ENCODE assay signal across 31 mouse cellular contexts in genomic region chr1:88536308-88536707, GRCm38 (mm10). TPM values are rescaled to one million over a fixed set of nuclear protein-coding genes. Genes with fewer than 3 reads are reported as not detected.
A peak's percentile ranks its signal among the peaks of the same experiment; 100 is the strongest.
DNase-seq lines count a peak whose midpoint lies in the region; ATAC-seq and TF ChIP-seq lines count a peak whose summit lies in the region.
"Had no signal": no experiment of that assay in that cellular context is flagged by ENCODE, and none has a peak within 500 bp of the region (broad histone marks: within the 10 kb centered on the region; RNA-seq: fewer than 3 reads in every experiment).

No protein-coding gene starts in this region.

- 60% methylated on average over 1 of the region's 1 CpGs for WGBS in liver, embryonic 11.5 days
- WGBS in liver, embryonic 14.5 days (ENCODE audit: insufficient replicate concordance): 20% methylated on average over 1 of the region's 1 CpGs

- TF ChIP-seq EP300 in liver, embryonic 14.5 days (IDR thresholded peaks at IDR 0.05; ENCODE audit: low read depth): peak; percentile 55

- DNase-seq in liver, embryonic 11.5 days (ENCODE audit: low spot score): no peak
- no peak for DNase-seq in liver
- peak in 1 of 3 experiments; percentile 44 for DNase-seq in liver, embryonic 14.5 days (ENCODE audit: low read depth in 3 of 3, low spot score in 3 of 3)
- no peak for DNase-seq in thymus, adult 18-20 months
- no peak for DNase-seq in layer of hippocampus, postnatal 14 days (ENCODE audit: low spot score in 2 of 2)
- no peak for DNase-seq in layer of hippocampus, postnatal 25 days (ENCODE audit: extremely low spot score in 1 of 2, low spot score in 1 of 2)
- DNase-seq: adrenal gland, postnatal 10 days; cerebellum, adult 18-20 months; cerebellum, adult 9-11 months; cerebellum, postnatal 25 days; embryo, embryonic 11 days; gastrocnemius, postnatal 25 days; heart, adult 18-20 months; heart, postnatal 14 days; heart, postnatal 4 days had no signal

- H3K9me3 ChIP-seq in liver, embryonic 11.5 days (ENCODE audit: control insufficient read depth, low read length): no peaks in the 10 kb centered on the region
- H3K9me3 ChIP-seq in liver, embryonic 14.5 days (ENCODE audit: control insufficient read depth, low read length): no peaks in the 10 kb centered on the region
- H3K9me3 ChIP-seq: embryonic facial prominence, embryonic 10.5 days; embryonic facial prominence, embryonic 13.5 days; forebrain, embryonic 12.5 days; forebrain, embryonic 15.5 days; heart, embryonic 10.5 days; heart, embryonic 13.5 days had no signal

- TF ChIP-seq CTCF in liver, embryonic 14.5 days (IDR thresholded peaks at IDR 0.05; ENCODE audit: low read depth): peak; percentile 18; the same call in 1 of the 2 replicates

- no peak overlapping the region for H3K9ac ChIP-seq in liver, embryonic 11.5 days (ENCODE audit: low read depth, low read length)
- H3K9ac ChIP-seq in liver, embryonic 14.5 days (replicated peaks): no peak overlapping the region
- H3K9ac ChIP-seq: embryonic facial prominence, embryonic 13.5 days; forebrain, embryonic 12.5 days; forebrain, embryonic 15.5 days; heart, embryonic 13.5 days; hindbrain, embryonic 14.5 days had no signal

- H3K36me3 ChIP-seq in liver, embryonic 11.5 days (ENCODE audit: control insufficient read depth, insufficient read depth, low read length): no peaks in the 10 kb centered on the region
- no peaks in the 10 kb centered on the region for H3K36me3 ChIP-seq in liver, embryonic 14.5 days (replicated peaks; ENCODE audit: control insufficient read depth, insufficient read depth, low read depth)
- H3K36me3 ChIP-seq: embryonic facial prominence, embryonic 10.5 days; embryonic facial prominence, embryonic 13.5 days; forebrain, embryonic 12.5 days; forebrain, embryonic 15.5 days; heart, embryonic 10.5 days; heart, embryonic 13.5 days had no signal

- H3K4me3 ChIP-seq in liver, embryonic 11.5 days (ENCODE audit: low read depth, low read length): no peak overlapping the region
- no peak overlapping the region for H3K4me3 ChIP-seq in liver, embryonic 14.5 days (ENCODE audit: insufficient read depth in 1 of 2, low read depth in 2 of 2, low read length in 2 of 2)
- H3K4me3 ChIP-seq: embryonic facial prominence, embryonic 10.5 days; embryonic facial prominence, embryonic 13.5 days; erythroblast, embryonic 14.5 days; forebrain, embryonic 12.5 days; forebrain, embryonic 15.5 days; heart, embryonic 10.5 days; heart, embryonic 13.5 days had no signal

- no peak overlapping the region for H3K4me2 ChIP-seq in liver, embryonic 11.5 days
- H3K4me2 ChIP-seq in liver, embryonic 14.5 days (ENCODE audit: low read depth): no peak overlapping the region
- H3K4me2 ChIP-seq: embryonic facial prominence, embryonic 13.5 days; forebrain, embryonic 12.5 days; forebrain, embryonic 15.5 days; heart, embryonic 13.5 days; hindbrain, embryonic 14.5 days had no signal

- no peak overlapping the region for H3K27ac ChIP-seq in liver, embryonic 11.5 days (ENCODE audit: low read depth, low read length)
- no peak overlapping the region for H3K27ac ChIP-seq in liver, embryonic 14.5 days
- H3K27ac ChIP-seq: embryonic facial prominence, embryonic 10.5 days; embryonic facial prominence, embryonic 13.5 days; forebrain, embryonic 12.5 days; forebrain, embryonic 15.5 days; heart, embryonic 10.5 days; heart, embryonic 13.5 days; hindbrain, embryonic 14.5 days; hindbrain, postnatal 0 days had no signal

- no peaks in the 10 kb centered on the region for H3K27me3 ChIP-seq in liver, embryonic 11.5 days (replicated peaks; ENCODE audit: control insufficient read depth, insufficient read depth, low read length)
- no peaks in the 10 kb centered on the region for H3K27me3 ChIP-seq in liver, embryonic 14.5 days (ENCODE audit: control insufficient read depth, insufficient read depth, low read length)
- H3K27me3 ChIP-seq: embryonic facial prominence, embryonic 13.5 days; forebrain, embryonic 12.5 days; forebrain, embryonic 15.5 days; heart, embryonic 13.5 days had no signal

- peak; percentile 72; the same call in 1 of the 2 replicates for ATAC-seq in liver, embryonic 11.5 days (replicated peaks; ENCODE audit: low FRiP score)
- ATAC-seq in common myeloid progenitor, adult 5-6 weeks (replicated peaks; ENCODE audit: low read depth, poor library complexity, severe bottlenecking): 0 out of 2 replicates have a peak, but pooled peaks have one; percentile 18
- ATAC-seq in liver, embryonic 14.5 days (ENCODE audit: insufficient read depth): peak; percentile 66
- ATAC-seq in megakaryocyte progenitor cell, adult 5-6 weeks (replicated peaks; ENCODE audit: poor library complexity): peak; percentile 70
- ATAC-seq: activated CD4-positive, CD25-positive, alpha-beta regulatory T cell, adult 4 months; forebrain, embryonic 15.5 days; hindbrain, postnatal 0 days had no signal

- H3K4me1 ChIP-seq in liver, embryonic 11.5 days (replicated peaks; ENCODE audit: control insufficient read depth, insufficient read depth, low read length): no peaks in the 10 kb centered on the region
- H3K4me1 ChIP-seq in liver, embryonic 14.5 days (replicated peaks; ENCODE audit: control insufficient read depth in 2 of 2, insufficient read depth in 2 of 2, low read length in 1 of 2): peaks cover 2 to 13% of the 10 kb centered on the region in 2 experiments; a peak in 3 of 4 replicates
- H3K4me1 ChIP-seq: embryonic facial prominence, embryonic 10.5 days; embryonic facial prominence, embryonic 13.5 days; forebrain, embryonic 12.5 days had no signal

RNA-seq across cellular contexts. Expression of gene Glrp1, which starts 26.4 kb away (rescaled TPM):
- polyA plus RNA-seq in liver, embryonic 11.5 days (2014; fragmentation: Nextera tagmentation; extraction: Ambion mirVana): 0.08 TPM in 1 of 2 replicates, not detected in the other
- total RNA-seq in common myeloid progenitor, adult 5-6 weeks (2017): 0.91 and 3.2 TPM in 2 replicates
- polyA plus RNA-seq in liver, embryonic 14.5 days (2012; rRNA removed): 0.05 and 0.09 TPM in 2 replicates
- not detected in 2 replicates for polyA plus RNA-seq in liver, embryonic 14.5 days (2014; fragmentation: Nextera tagmentation; extraction: Ambion mirVana)
- total RNA-seq in megakaryocyte progenitor cell, adult 5-6 weeks (2015): 1.8 and 3.0 TPM in 2 replicates
- total RNA-seq in megakaryocyte progenitor cell, adult 5-6 weeks (2017): 1.3 TPM in 2 replicates
- total RNA-seq in layer of hippocampus, postnatal 14 days (2021): not detected
- total RNA-seq in layer of hippocampus, postnatal 25 days (2021): not detected
- total RNA-seq: adrenal gland, adult 18-20 months; adrenal gland, postnatal 10 days; adrenal gland, postnatal 4 days; gastrocnemius, adult 8-10 months; gastrocnemius, postnatal 25 days; heart, postnatal 14 days; heart, postnatal 4 days; hindbrain, postnatal 0 days had no signal
- polyA plus RNA-seq: activated CD4-positive, CD25-positive, alpha-beta regulatory T cell, adult 4 months; embryonic facial prominence, embryonic 13.5 days; erythroblast, embryonic 14.5 days; forebrain, embryonic 12.5 days; forebrain, embryonic 15.5 days; heart, embryonic 10.5 days; hindbrain, embryonic 11.5 days; hindbrain, embryonic 14.5 days; hindbrain, postnatal 0 days had no signal

Comparison
In these comparisons a context has a peak if more than half of its experiments do, and no peak if none do; other contexts are left out.
1. ATAC-seq: peak in every context shown above with its lines; median percentile 72 in liver, embryonic 11.5 days; 70 in megakaryocyte progenitor cell, adult 5-6 weeks; 66 in liver, embryonic 14.5 days; 18 in common myeloid progenitor, adult 5-6 weeks.